Mouse (Mus musculus) cortical plate, adult 2 months (tissue): ENCODE measurements at regions not wholly inside any gene's neighbourhood (a gene's known extent, or its start where the extent isn't known, plus 50 kb on each side); places are given as distances from the start of the nearest gene placed in this dataset.

Source experiments
- CTCF ChIP-seq: fragments of 200-500 bp; IDR thresholded peaks from 2 replicates; pipeline ENCODE4 v1.5.1; 2011; ENCODE audit warnings: mild to moderate bottlenecking, control low read depth, low read length; ENCODE audit not compliant: insufficient read depth; ENCODE audit errors: extremely low read depth
- POLR2A ChIP-seq: fragments of 200-500 bp; IDR thresholded peaks from 2 replicates; pipeline ENCODE4 v1.6.1; 2011; ENCODE audit warnings: mild to moderate bottlenecking, low read length, control low read depth; ENCODE audit not compliant: insufficient read depth; ENCODE audit errors: extremely low read depth

DNA sequence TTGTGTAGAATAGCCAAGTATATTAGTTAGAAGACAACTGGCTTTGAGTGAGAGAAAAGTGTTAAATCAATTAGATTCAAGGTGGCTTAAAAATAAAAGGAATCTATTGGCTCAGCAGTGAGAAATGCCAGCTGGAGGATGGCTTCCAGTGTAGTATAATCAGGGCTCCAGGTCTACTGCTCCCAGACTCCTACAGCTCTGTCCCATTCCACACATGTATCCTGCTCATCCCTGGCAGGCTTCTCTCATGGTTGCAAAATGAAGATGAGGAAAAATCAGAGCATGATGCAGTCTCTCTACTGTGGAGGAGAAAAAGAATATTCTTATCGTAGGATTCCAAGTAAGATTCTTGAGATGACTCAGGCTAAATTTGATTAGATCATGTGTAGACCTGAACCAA is 263.7 kb upstream of the Marcks start:
- TF ChIP-seq CTCF (no peak), POLR2A (no peak)
